Mouse (Mus musculus) neural tube, embryonic 13.5 days (tissue): ENCODE measurements around the gene Gm49345. TPM values are rescaled to one million over a fixed set of nuclear protein-coding genes. Genes with fewer than 3 reads are reported as not detected.
A peak's percentile ranks its signal among the peaks of the same experiment; 100 is the strongest.
"Not testable (repeated sequence)": the region's sequence is repeated elsewhere in the genome, so short reads cannot be mapped to it uniquely, and the experiment has no call there.

Experiments used
- ATAC-seq: fragments of 200-750 bp; cut with Nextera tagmentation; 2 replicates; pipeline ENCODE4 v1.8.0; 2017; ENCODE audit warnings: low read depth, mild to moderate bottlenecking, moderate TSS enrichment, moderate library complexity
- H3K27ac ChIP-seq: fragments of 300-500 bp; sonication (generic); replicated peaks from 2 replicates; pipeline ENCODE4 v1.5.1; 2015; ENCODE audit warnings: moderate library complexity, mild to moderate bottlenecking, inconsistent platforms
- H3K27me3 ChIP-seq: fragments of 300-500 bp; sonication (generic); 2 replicates; pipeline ENCODE4 v1.6.1; 2015; ENCODE audit warnings: mild to moderate bottlenecking, inconsistent platforms
- H3K36me3 ChIP-seq: fragments of 300-500 bp; sonication (generic); 2 replicates; pipeline ENCODE4 v1.6.1; 2015; ENCODE audit warnings: mild to moderate bottlenecking, inconsistent platforms
- H3K4me1 ChIP-seq: fragments of 300-500 bp; sonication (generic); replicated peaks from 2 replicates; pipeline ENCODE4 v1.6.1; 2015; ENCODE audit warnings: inconsistent platforms
- H3K4me2 ChIP-seq: fragments of 300-500 bp; sonication (generic); 2 replicates; pipeline ENCODE4 v1.6.1; 2015; ENCODE audit warnings: inconsistent platforms, mild to moderate bottlenecking, moderate library complexity
- H3K4me3 ChIP-seq: fragments of 300-500 bp; sonication (generic); 2 replicates; pipeline ENCODE4 v1.5.1; 2015; ENCODE audit warnings: mild to moderate bottlenecking, inconsistent platforms
- H3K9ac ChIP-seq: fragments of 300-500 bp; sonication (generic); 2 replicates; pipeline ENCODE4 v1.6.1; 2015; ENCODE audit warnings: moderate library complexity, mild to moderate bottlenecking, inconsistent platforms
- H3K9me3 ChIP-seq: fragments of 300-500 bp; sonication (generic); 2 replicates; pipeline ENCODE4 v1.6.1; 2016; ENCODE audit warnings: inconsistent platforms
- WGBS: fragments of 180-500 bp; shearing (Covaris S2); methylation state at CpG from one replicate; pipeline ENCODE4 v1.1.7; 2015; 5-methylcytosine and 5-hydroxymethylcytosine counted together
- polyA plus RNA-seq: library from polyadenylated mRNA; unstranded; fragments of >200 nt; fragmentation: Nextera tagmentation; extraction: Ambion mirVana; gene quantifications from 2 replicates; pipeline ENCODE4 v1.2.1, GENCODE M21; 2015

Gm49345 gene
- not detected in 2 replicates for polyA plus RNA-seq

- peak; percentile 100 for ATAC-seq
- H3K4me1 ChIP-seq: peaks cover 6% of the 10 kb centered on the region
- H3K27me3 ChIP-seq: no peaks in the 10 kb centered on the region
- peak within 1 kb of the TSS; percentile 68 for H3K27ac ChIP-seq
- peak within 1 kb of the TSS; percentile 81 for H3K9ac ChIP-seq
- no peaks in the 10 kb centered on the region for H3K36me3 ChIP-seq
- H3K4me3 ChIP-seq: peak within 1 kb of the TSS; percentile 91
- peak within 1 kb of the TSS; percentile 60 for H3K4me2 ChIP-seq
- WGBS: under 1% methylated on average over 19 of the region's 19 CpGs
- H3K9me3 ChIP-seq: no peaks in the 10 kb centered on the region
These were observed at the start of gene Gm49345, which contains the start of gene Zfp729a for GRCm38 (mm10) chr13:67637294-67638007. TSS of gene Gm49345 (minus strand) at chr13:67637769. TSS of gene Zfp729a (minus strand) at chr13:67637791.

GRCm38 (mm10) chr13:67686971-67687370 lies 49.4 kb upstream of the Gm49345 start, which contains the start of gene Zfp738:
TSS of gene Zfp738 (minus strand) at chr13:67687071.
- no peak within 1 kb of the TSS for H3K4me2 ChIP-seq
- ATAC-seq: no peak
- H3K9me3 ChIP-seq: no peaks in the 10 kb centered on the region
- 82% methylated on average over 4 of the region's 4 CpGs for WGBS
- no peak within 1 kb of the TSS for H3K9ac ChIP-seq
- H3K27ac ChIP-seq: no peak within 1 kb of the TSS
- no peaks in the 10 kb centered on the region for H3K27me3 ChIP-seq
- no peaks in the 10 kb centered on the region for H3K36me3 ChIP-seq
- no peak within 1 kb of the TSS for H3K4me3 ChIP-seq
- H3K4me1 ChIP-seq: peaks cover 9% of the 10 kb centered on the region

- H3K27ac ChIP-seq: not testable (repeated sequence)
- peak; percentile 48; the same call in 1 of the 2 replicates for ATAC-seq
These were observed 46.3 kb upstream of the Gm49345 start for GRCm38 (mm10) chr13:67683841-67684240.

GRCm38 (mm10) chr13:67682959-67683735 lies 45.6 kb upstream of the Gm49345 start:
- H3K9me3 ChIP-seq, H3K27me3 ChIP-seq, H3K36me3 ChIP-seq, H3K4me1 ChIP-seq: not testable (repeated sequence)
- WGBS: 15% methylated on average over 16 of the region's 16 CpGs
- peak overlapping the region; percentile 89 for H3K9ac ChIP-seq
- H3K27ac ChIP-seq: 0 out of 2 replicates have a peak overlapping the region, but pooled peaks have one; percentile 38
- ATAC-seq: peak; percentile 100
- H3K4me2 ChIP-seq: peak overlapping the region; percentile 80
- peak overlapping the region; percentile 77 for H3K4me3 ChIP-seq

More at GRCm38 (mm10) chr13:67683841-67684240, 46.3 kb upstream of the Gm49345 start:
- not testable (repeated sequence) for H3K4me1 ChIP-seq, H3K9me3 ChIP-seq, H3K27me3 ChIP-seq, H3K36me3 ChIP-seq
- peak overlapping the region; percentile 89; the same call in 1 of the 2 replicates for H3K9ac ChIP-seq
- WGBS: 78% methylated on average over 2 of the region's 2 CpGs
- peak overlapping the region; percentile 77 for H3K4me3 ChIP-seq
- H3K4me2 ChIP-seq: peak overlapping the region; percentile 80

- no peaks in the 10 kb centered on the region for H3K4me1 ChIP-seq
- no peaks in the 10 kb centered on the region for H3K9me3 ChIP-seq
- 95% methylated on average over 2 of the region's 2 CpGs for WGBS
- H3K27me3 ChIP-seq: no peaks in the 10 kb centered on the region
- peaks cover 13% of the 10 kb centered on the region for H3K36me3 ChIP-seq
- no peak for ATAC-seq
- H3K4me2 ChIP-seq: no peak overlapping the region
- H3K4me3 ChIP-seq: no peak overlapping the region
- no peak overlapping the region for H3K27ac ChIP-seq
- H3K9ac ChIP-seq: no peak overlapping the region
These were observed 37.3 kb upstream of the Gm49345 start for GRCm38 (mm10) chr13:67674902-67675301.

- H3K9ac ChIP-seq: no peak overlapping the region
- no peaks in the 10 kb centered on the region for H3K9me3 ChIP-seq
- no peak overlapping the region for H3K4me2 ChIP-seq
- 44% methylated on average over 3 of the region's 3 CpGs for WGBS
- H3K36me3 ChIP-seq: no peaks in the 10 kb centered on the region
- no peaks in the 10 kb centered on the region for H3K4me1 ChIP-seq
- no peak overlapping the region for H3K4me3 ChIP-seq
- no peak overlapping the region for H3K27ac ChIP-seq
- ATAC-seq: no peak
- no peaks in the 10 kb centered on the region for H3K27me3 ChIP-seq
These were observed 14.9 kb upstream of the Gm49345 start for GRCm38 (mm10) chr13:67652496-67652895.

- H3K27ac ChIP-seq: no peak overlapping the region
- no peak overlapping the region for H3K9ac ChIP-seq
- no peak for ATAC-seq
- peak overlapping the region; percentile 68; the same call in 1 of the 2 replicates for H3K4me2 ChIP-seq
- peaks cover 7% of the 10 kb centered on the region; the same call in 1 of the 2 replicates for H3K9me3 ChIP-seq
- 0 out of 2 replicates have a peak, but pooled peaks cover 5% of the 10 kb centered on the region for H3K36me3 ChIP-seq
- peaks cover 7% of the 10 kb centered on the region for H3K4me1 ChIP-seq
- H3K4me3 ChIP-seq: no peak overlapping the region
- 89% methylated on average over 4 of the region's 4 CpGs for WGBS
- H3K27me3 ChIP-seq: no peaks in the 10 kb centered on the region
These were observed 27.5 kb downstream of the Gm49345 start for GRCm38 (mm10) chr13:67610108-67610507.

GRCm38 (mm10) chr13:67609066-67609876 lies 28.3 kb downstream of the Gm49345 start, which contains the start of gene Zfp729b:
TSS of gene Zfp729b (minus strand) at chr13:67609707.
- Histone ChIP-seq H3K9me3 (peaks cover 7% of the 10 kb centered on the region; the same call in 1 of the 2 replicates), H3K4me3 (peak within 1 kb of the TSS; percentile 77), H3K27ac (peak within 1 kb of the TSS; percentile 72), H3K36me3 (0 out of 2 replicates have a peak, but pooled peaks cover 8% of the 10 kb centered on the region), H3K4me2 (peak within 1 kb of the TSS; percentile 68), H3K27me3 (no peaks in the 10 kb centered on the region), H3K4me1 (peaks cover 7% of the 10 kb centered on the region), H3K9ac (peak within 1 kb of the TSS; percentile 79)
- peak; percentile 97 for ATAC-seq
- WGBS: 4% methylated on average over 20 of the region's 20 CpGs

- Histone ChIP-seq H3K4me1 (no peaks in the 10 kb centered on the region), H3K27me3 (no peaks in the 10 kb centered on the region), H3K9ac (no peak overlapping the region), H3K4me2 (no peak overlapping the region), H3K4me3 (no peak overlapping the region), H3K27ac (no peak overlapping the region), H3K36me3 (no peaks in the 10 kb centered on the region), H3K9me3 (no peaks in the 10 kb centered on the region)
- ATAC-seq: no peak
- 74% methylated on average over 5 of the region's 5 CpGs for WGBS
These were observed 64.9 kb downstream of the Gm49345 start for GRCm38 (mm10) chr13:67572591-67573189.

GRCm38 (mm10) chr13:67553730-67554129 lies 83.8 kb downstream of the Gm49345 start, which contains the start of gene Zfp748:
TSS of gene Zfp748 (minus strand) at chr13:67553830.
- H3K4me1 ChIP-seq: peaks cover 28% of the 10 kb centered on the region
- peak within 1 kb of the TSS; percentile 85 for H3K9ac ChIP-seq
- H3K9me3 ChIP-seq: no peaks in the 10 kb centered on the region
- peak within 1 kb of the TSS; percentile 72 for H3K4me2 ChIP-seq
- H3K27ac ChIP-seq: peak within 1 kb of the TSS; percentile 82
- 77% methylated on average over 4 of the region's 4 CpGs for WGBS
- no peak for ATAC-seq
- H3K4me3 ChIP-seq: peak within 1 kb of the TSS; percentile 80
- H3K36me3 ChIP-seq: no peaks in the 10 kb centered on the region
- H3K27me3 ChIP-seq: 0 out of 2 replicates have a peak, but pooled peaks cover 4% of the 10 kb centered on the region
